ENCODE assay signal across 13 mouse cellular contexts in the genomic region with DNA sequence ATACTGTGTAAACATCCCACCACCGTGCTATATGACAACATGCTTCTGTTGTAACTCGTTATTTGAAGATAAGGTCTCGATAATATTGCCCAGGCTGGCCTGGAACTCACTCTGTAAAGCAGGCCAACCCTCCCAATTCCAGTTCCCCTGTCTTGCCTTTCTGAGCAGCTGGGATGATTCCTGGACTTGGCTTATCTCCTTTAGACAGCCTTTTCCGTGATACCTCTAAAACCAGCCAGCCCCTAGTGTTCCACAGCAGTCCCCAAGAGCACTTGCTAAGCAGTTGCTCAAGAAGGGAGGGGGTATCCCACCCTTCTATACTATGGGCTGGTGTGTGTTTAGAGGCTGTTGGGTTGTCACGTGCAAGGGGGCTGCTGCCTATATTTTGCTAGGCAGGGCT.
DNase-seq lines count a peak whose midpoint lies in the region; ATAC-seq and TF ChIP-seq lines count a peak whose summit lies in the region.
"Had no signal": no experiment of that assay in that cellular context is flagged by ENCODE, and none has a peak within 500 bp of the region (broad histone marks: within the 10 kb centered on the region; RNA-seq: fewer than 3 reads in every experiment).

No protein-coding gene starts in this region.

- intact Hi-C loops in heart, adult 2 months (cut with DNase I): loop anchor here (5.0 kb wide), 1 partner anchor 40 kb away; no protein-coding TSS in a partner anchor

- no peaks in the 10 kb centered on the region for H3K27me3 ChIP-seq in heart, adult 2 months (ENCODE audit: control insufficient read depth, insufficient read depth, low read length)
- no peaks in the 10 kb centered on the region for H3K27me3 ChIP-seq in midbrain, embryonic 15.5 days (replicated peaks)
- H3K27me3 ChIP-seq in midbrain, embryonic 16.5 days (ENCODE audit: control insufficient read depth, insufficient read depth, low read depth, low read length): no peaks in the 10 kb centered on the region
- no peaks in the 10 kb centered on the region for H3K27me3 ChIP-seq in heart, postnatal 0 days (ENCODE audit: control insufficient read depth, insufficient read depth, low read length)
- H3K27me3 ChIP-seq: liver, embryonic 13.5 days had no signal

- no peak overlapping the region for H3K4me3 ChIP-seq in heart, adult 2 months
- no peak overlapping the region for H3K4me3 ChIP-seq in midbrain, embryonic 15.5 days
- no peak overlapping the region for H3K4me3 ChIP-seq in midbrain, embryonic 16.5 days (ENCODE audit: low read depth, low read length)
- no peak overlapping the region for H3K4me3 ChIP-seq in heart, postnatal 0 days (ENCODE audit: low read depth, low read length)
- H3K4me3 ChIP-seq: liver, embryonic 13.5 days; midbrain, embryonic 10.5 days; myocyte had no signal

- H3K36me3 ChIP-seq in heart, adult 2 months (ENCODE audit: control insufficient read depth, insufficient read depth, low read length): no peaks in the 10 kb centered on the region
- H3K36me3 ChIP-seq in midbrain, embryonic 15.5 days (replicated peaks): peaks cover under 1% of the 10 kb centered on the region; the same call in 1 of the 2 replicates
- H3K36me3 ChIP-seq in midbrain, embryonic 16.5 days (ENCODE audit: control insufficient read depth, insufficient read depth, low read length): peaks cover 19% of the 10 kb centered on the region
- peaks cover 11% of the 10 kb centered on the region for H3K36me3 ChIP-seq in heart, postnatal 0 days (replicated peaks; ENCODE audit: control insufficient read depth, insufficient read depth, low read length)

- no peak for TF ChIP-seq CTCF in heart, adult 2 months (IDR thresholded peaks at IDR 0.05)
- no peak for TF ChIP-seq CTCF in heart, postnatal 0 days (IDR thresholded peaks at IDR 0.05; ENCODE audit: low read depth)

- peaks cover 12% of the 10 kb centered on the region for H3K4me1 ChIP-seq in heart, adult 2 months (ENCODE audit: control insufficient read depth, insufficient read depth, low read length)
- H3K4me1 ChIP-seq in midbrain, embryonic 15.5 days: no peaks in the 10 kb centered on the region; the same call in 1 of the 2 replicates
- 0 out of 2 replicates have a peak, but pooled peaks cover 2% of the 10 kb centered on the region for H3K4me1 ChIP-seq in midbrain, embryonic 16.5 days (ENCODE audit: control insufficient read depth, insufficient read depth, low read length)
- H3K4me1 ChIP-seq in heart, postnatal 0 days (ENCODE audit: control insufficient read depth, insufficient read depth): peaks cover 16% of the 10 kb centered on the region; the same call in 1 of the 2 replicates
- H3K4me1 ChIP-seq: midbrain, embryonic 10.5 days had no signal

- H3K79me2 ChIP-seq in heart, adult 2 months (replicated peaks; ENCODE audit: control insufficient read depth, insufficient read depth, low read length): no peaks in the 10 kb centered on the region

- no peak for ATAC-seq in midbrain, embryonic 15.5 days (replicated peaks)
- ATAC-seq in midbrain, embryonic 16.5 days: no peak
- ATAC-seq in heart, postnatal 0 days (ENCODE audit: insufficient read depth, low read depth): no peak

- no peaks in the 10 kb centered on the region for H3K9me3 ChIP-seq in midbrain, embryonic 15.5 days
- no peaks in the 10 kb centered on the region for H3K9me3 ChIP-seq in midbrain, embryonic 16.5 days (replicated peaks; ENCODE audit: control insufficient read depth, low read length, poor library complexity, severe bottlenecking)
- no peaks in the 10 kb centered on the region for H3K9me3 ChIP-seq in heart, postnatal 0 days (replicated peaks; ENCODE audit: control insufficient read depth, low read length)
- H3K9me3 ChIP-seq: G1E; liver, embryonic 13.5 days; midbrain, embryonic 10.5 days had no signal

- WGBS in heart, adult 2 months: 45% methylated on average over 5 of the region's 5 CpGs
- 85% methylated on average over 5 of the region's 5 CpGs for WGBS in midbrain, embryonic 15.5 days
- WGBS in midbrain, embryonic 16.5 days: 89% methylated on average over 5 of the region's 5 CpGs
- WGBS in heart, postnatal 0 days: 29% methylated on average over 5 of the region's 5 CpGs

- peak overlapping the region; percentile 64 for H3K27ac ChIP-seq in heart, adult 2 months
- 0 out of 2 replicates have a peak overlapping the region, but pooled peaks have one; percentile 18 for H3K27ac ChIP-seq in midbrain, embryonic 15.5 days
- H3K27ac ChIP-seq in midbrain, embryonic 16.5 days (ENCODE audit: low read length): no peak overlapping the region
- 0 out of 2 replicates have a peak overlapping the region, but pooled peaks have one; percentile 35 for H3K27ac ChIP-seq in heart, postnatal 0 days (ENCODE audit: low read depth)
- H3K27ac ChIP-seq: liver, embryonic 13.5 days; midbrain, embryonic 10.5 days had no signal

- TF ChIP-seq EP300 in heart, adult 2 months (IDR thresholded peaks at IDR 0.05; ENCODE audit: insufficient read depth, low read depth, low read length): no peak
- TF ChIP-seq EP300 in heart, postnatal 0 days (IDR thresholded peaks at IDR 0.05; ENCODE audit: low read depth): no peak

- H3K9ac ChIP-seq in heart, adult 2 months (ENCODE audit: low read depth, low read length): no peak overlapping the region
- H3K9ac ChIP-seq in midbrain, embryonic 15.5 days: no peak overlapping the region
- H3K9ac ChIP-seq in midbrain, embryonic 16.5 days (ENCODE audit: low read depth, low read length): no peak overlapping the region
- H3K9ac ChIP-seq in heart, postnatal 0 days (replicated peaks; ENCODE audit: low read depth, low read length): no peak overlapping the region
- H3K9ac ChIP-seq: liver, embryonic 13.5 days had no signal

- no peak overlapping the region for H3K4me2 ChIP-seq in midbrain, embryonic 15.5 days
- no peak overlapping the region for H3K4me2 ChIP-seq in midbrain, embryonic 16.5 days (ENCODE audit: low read length)
- no peak overlapping the region for H3K4me2 ChIP-seq in heart, postnatal 0 days (ENCODE audit: low read depth, low read length)
- H3K4me2 ChIP-seq: liver, embryonic 13.5 days had no signal

- DNase-seq in heart, adult 2 months: peak in 1 of 2 experiments; percentile 29
- no peak for DNase-seq in heart, postnatal 4 days
- peak; percentile 21 for DNase-seq in heart, postnatal 0 days (ENCODE audit: low spot score)
- no peak for DNase-seq in adrenal gland, postnatal 25 days
- DNase-seq in gastrocnemius, postnatal 4 days (ENCODE audit: low spot score in 2 of 2): no peak
- DNase-seq: adrenal gland, adult 2 months; liver, embryonic 13.5 days; right cerebral cortex, postnatal 14 days had no signal

- TF ChIP-seq POLR2A in heart, adult 2 months (IDR thresholded peaks at IDR 0.05; ENCODE audit: insufficient read depth, low read depth, low read length): no peak
